Mouse (Mus musculus) retina, postnatal 7 days (tissue): ENCODE measurements around the gene Tsks.

Experiments used
- DNase-seq: peaks from one replicate; pipeline ENCODE4 v3.0.0-alpha.2; 2012; ENCODE audit warnings: low read depth, low spot score

Gene Tsks

DNA sequence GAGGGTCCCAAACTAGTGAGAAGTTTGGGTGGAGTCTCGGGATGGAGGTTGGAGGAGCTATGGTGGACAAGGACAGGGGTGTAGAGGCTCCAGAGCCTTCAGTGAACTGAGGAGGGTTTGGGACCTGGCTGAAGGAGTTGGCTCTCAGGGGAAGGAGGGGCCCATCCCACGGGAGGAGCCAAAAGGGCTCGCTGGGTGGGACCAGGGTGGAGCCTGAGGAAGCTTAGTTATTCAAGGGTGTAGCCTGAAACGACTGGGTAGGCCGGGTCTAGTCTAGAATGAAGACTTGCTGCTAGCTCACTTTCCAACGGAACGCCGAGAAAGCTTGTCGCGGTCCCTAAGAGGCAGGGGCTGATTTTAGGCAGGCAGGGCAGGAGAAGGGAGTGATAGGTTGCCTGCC is 9.0 kb downstream of the Tsks start:
- no peak for DNase-seq

DNA sequence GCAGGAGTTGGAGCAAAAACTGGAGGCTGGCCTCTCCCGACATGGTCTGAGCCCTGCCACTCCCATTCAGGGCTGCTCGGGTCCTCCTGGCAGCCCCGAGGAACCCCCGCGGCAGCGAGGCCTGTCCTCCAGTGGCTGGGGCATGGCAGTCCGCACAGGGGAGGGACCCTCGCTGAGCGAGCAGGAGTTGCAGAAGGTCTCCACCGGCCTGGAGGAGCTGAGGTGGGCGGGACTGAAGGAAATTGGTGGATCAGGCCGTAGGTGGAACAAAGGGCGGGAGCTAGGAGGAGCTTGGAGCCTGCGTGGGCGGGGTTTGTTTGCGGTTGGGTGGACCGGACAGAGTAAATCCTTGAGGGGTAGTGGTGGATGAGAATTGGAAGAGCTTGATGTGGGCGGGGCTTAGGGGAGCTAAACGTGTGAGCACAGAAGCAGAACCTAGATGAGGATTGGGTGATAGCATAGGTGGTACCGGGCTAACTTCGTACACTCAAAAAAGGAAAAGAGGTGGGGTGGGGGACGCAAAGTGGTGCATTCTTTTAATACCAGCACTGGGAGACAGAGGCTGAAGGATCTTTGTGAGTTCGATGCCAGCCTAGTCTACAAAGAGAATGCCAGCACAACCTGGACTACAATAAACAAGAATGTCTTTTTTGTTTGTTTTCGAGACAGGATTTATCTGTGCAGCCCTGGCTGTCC is 9.8 kb downstream of the Tsks start:
- peak; percentile 64 for DNase-seq

DNA sequence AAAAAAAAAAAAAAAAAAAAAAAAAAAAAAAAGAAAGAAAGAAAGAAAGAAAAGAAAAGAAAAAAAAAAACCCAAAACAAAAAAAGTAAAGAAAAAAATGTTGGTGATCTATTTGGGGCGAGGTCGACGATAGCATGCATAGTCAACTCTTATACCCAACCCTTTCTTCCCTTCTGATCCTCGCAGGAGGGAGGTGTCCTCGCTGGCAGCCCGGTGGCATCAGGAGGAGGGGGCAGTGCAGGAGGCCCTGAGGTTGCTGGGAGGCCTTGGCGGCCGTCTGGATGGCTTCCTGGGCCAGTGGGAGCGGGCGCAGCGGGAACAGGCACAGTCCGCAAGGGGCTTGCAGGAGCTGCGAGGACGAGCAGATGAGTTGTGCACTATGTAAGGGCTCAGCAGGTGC is 10.6 kb downstream of the Tsks start:
- no peak for DNase-seq

DNA sequence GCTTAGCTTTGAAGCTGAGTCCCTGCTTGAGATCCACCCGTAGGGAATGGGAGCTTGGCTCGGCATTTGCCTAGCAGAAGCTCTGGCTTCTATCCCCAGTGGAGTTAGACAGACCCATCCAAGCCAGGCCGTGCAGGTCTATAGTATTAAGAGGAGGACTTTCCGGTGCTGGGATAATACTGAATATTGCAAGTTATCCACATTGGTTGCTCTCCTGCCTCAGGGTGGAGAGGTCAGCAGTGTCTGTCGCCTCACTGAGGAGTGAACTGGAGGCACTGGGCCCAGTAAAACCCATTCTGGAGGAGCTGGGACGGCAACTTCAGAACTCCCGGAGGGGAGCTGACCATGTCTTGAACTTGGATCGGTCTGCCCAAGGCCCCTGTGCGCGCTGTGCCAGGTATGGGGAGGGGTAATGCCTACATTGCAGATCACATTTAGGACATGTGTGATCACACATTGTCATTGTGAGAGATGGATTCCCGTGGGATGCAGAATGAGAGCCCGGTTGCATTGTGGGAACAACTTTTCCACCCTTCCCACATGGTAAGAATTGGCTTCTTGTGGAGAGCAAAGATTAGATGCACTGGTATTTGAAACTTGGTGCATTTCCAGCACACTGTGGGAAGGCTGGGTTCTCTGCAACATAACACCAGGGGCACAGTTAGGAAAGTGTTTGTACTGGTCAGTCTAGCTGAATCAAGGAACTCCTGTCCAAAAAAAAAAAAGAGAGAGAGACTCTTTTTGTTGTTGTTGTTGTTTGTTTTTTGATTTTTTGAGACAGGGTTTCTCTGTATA is 11.3 kb downstream of the Tsks start:
- no peak for DNase-seq

DNA sequence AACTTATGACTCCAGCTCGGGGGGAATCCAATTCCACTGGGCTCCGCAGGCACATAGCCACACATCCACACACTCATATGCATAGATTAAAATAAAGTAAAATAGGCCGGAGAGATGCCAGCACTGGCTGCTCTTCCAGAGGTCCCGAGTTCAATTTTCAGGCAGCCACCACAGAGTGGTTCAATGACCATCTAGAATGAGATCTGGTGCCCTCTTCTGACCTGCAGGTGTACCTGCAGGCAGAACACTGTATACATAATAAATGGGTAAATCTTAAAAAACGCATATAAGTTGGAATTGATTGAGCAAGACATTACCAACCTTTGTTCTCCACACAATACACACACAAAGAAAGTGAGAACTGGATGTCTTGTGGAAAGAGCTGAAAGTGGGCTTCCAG is 12.6 kb downstream of the Tsks start:
- DNase-seq = no peak

DNA sequence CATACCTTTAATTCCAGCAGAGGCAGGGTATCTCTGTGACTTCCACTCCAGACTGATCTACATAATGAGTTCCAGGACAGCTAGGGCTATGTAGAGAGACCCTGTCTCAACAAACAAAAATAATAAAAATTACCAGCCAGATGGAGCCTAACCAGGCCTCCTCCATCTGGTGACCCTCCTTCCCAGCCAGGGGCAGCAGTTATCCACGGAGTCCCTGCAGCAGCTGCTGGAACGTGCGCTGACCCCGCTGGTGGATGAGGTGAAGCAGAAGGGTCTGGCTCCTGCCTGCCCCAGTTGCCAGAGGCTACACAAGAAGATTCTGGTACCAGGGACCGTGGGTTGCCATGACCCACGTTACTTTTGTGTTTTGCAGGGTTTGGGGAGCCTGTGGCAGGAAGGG is 13.3 kb downstream of the Tsks start:
- DNase-seq = no peak

DNA sequence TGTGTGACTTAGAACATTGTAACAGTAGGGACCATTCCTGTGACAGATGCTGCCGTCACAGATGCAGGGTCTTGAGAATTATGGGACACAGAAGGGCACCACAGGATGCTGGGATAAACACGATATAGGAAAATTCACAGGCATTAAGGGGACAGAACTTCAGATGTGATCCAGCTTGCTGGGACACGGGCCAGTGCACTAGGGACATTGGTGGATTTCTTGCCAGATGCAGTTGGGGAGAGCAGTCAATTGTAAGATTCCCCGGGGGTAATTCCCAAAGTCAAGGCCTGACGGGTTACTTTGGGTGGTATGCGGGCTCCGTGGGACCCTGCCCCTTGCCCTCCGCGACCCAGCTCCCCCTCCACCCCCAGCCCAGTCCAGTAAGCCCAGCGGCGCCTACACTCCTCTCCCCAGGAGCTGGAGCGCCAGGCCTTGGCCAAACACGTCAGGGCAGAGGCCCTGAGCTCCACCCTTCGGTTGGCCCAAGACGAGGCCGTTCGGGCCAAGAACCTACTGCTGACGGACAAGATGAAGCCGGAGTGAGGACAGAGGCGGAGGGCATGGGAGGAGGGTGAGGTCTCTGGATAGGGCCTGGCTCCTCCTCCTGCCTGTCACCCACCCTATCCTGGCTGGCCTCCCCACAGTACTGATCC is 14.3 kb downstream of the Tsks start:
- no peak for DNase-seq

DNA sequence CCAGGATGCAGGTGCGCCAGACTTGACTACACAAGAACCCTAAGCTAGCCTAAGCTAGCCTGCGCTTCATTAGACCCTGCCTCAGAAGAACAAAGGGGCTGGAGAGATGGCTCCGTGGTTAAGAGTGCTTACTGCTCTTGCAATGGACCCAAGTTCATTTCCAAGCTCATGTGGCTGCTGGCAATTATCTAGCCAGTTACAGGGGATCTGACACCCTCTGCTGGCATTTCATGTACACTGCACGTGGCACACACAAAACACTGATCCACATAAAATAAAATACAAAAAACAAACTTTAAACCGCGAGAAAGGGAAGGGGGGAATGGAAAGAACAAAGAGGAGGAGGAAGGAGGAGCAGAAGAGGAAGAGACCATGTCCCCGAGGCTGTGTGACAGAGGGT is 15.2 kb downstream of the Tsks start:
- no peak for DNase-seq

DNA sequence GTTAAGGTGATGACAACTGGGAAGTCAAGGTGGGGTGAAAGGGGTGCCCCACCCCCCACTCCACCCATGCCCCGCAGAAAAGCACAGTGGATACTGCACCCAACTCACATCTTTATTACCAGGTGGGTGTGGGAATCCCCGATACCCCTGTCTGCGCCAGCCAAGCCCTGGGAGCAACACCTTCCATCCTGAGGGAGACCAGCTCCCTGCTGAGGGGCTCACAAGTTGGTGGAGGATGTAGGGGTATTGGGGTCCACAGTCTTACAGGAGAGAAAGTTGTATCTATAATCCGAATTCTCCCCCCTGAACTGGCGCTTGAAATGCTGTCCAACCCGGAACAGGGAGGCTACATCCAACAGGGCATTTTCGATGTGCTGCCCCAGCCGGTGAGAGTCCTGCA is 16.3 kb downstream of the Tsks start:
- DNase-seq = no peak

DNA sequence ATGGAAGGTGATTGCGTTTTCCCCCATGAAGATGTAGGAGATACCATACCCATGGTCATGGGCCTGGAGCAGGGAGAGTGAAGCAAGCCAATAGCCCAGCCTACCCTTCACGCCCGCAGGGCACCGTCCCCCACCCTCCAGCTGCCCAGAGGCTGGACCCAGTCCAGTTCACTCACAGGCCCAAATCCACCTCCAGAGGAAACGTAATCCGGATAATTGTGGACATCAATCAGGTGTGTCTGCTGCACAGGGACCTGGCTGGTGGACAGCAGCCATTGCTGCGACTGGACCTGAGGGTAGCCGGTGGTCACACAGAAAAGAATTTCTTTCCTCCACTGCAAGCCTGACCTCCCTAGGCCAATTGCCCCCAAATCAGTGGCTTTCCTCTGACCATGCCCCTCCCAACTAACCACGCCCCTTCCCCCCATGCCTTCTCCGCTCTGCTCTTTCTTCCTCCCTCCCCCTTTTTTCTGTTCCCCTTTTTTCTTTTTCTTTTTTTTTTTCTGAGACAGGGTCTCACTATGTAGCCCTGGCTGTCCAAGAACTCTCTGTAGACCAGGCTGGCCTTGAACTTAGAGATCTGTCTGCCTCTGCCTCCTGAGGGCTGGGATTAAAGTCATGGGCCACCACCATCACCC is 17.0 kb downstream of the Tsks start:
- DNase-seq = no peak

DNA sequence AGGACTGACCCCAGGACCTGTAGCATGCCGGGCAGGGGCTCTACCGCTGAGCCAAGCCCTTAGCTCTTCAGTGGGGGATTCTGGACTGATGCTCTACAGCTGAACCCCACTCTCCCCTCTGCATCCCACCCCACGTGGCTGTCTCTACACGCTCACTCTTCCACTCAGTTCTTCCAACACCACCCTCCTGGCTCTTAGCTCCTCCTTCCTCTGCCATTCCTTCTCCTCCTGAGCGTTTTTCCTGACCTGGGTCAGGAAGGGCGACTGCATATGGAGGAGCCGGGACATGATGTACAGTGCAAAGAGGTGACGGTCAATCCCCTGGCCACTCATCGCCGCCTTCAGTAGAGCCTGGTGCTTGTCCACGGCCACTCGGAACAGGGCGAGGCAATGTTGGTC is 17.5 kb downstream of the Tsks start:
- no peak for DNase-seq

DNA sequence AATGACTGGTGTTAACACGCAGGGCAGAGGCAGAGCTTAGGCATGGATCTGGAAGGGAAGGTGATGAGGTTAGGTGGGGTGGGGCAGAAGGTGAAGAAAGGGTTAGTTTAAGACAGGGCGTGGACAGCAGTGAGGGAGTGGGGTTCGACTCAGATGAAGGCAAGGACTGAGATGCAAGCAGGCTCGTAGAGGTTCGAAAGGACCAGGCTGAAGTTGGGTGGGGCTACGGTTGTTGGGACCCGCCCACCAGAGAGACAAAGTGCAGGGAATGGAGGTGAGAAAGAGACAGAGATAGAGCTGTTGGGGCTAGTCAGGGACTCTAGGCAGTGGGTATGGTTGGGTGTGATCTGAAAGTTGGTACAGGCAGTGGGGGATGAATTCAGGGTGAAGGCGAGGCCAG is 19.3 kb downstream of the Tsks start:
- no peak for DNase-seq

DNA sequence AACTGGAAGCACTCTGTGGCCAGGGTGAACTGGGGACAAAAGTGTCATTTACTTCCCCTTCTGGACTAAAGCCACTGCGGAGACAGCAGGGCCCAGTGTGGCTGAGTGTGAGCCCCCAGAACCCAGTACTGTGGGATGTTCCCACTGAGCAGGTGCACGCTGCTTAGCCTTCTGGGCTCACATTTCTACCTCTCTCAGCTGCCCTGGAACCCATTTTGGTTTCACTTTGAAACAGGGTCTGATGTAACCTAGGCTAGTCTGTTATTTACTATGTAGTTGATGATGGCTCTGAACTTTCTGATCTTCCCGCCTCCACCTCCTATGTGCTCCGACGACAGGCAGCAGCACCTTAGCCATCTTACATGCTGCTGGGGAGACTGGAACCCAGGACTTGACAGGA is 19.8 kb downstream of the Tsks start:
- no peak for DNase-seq

DNA sequence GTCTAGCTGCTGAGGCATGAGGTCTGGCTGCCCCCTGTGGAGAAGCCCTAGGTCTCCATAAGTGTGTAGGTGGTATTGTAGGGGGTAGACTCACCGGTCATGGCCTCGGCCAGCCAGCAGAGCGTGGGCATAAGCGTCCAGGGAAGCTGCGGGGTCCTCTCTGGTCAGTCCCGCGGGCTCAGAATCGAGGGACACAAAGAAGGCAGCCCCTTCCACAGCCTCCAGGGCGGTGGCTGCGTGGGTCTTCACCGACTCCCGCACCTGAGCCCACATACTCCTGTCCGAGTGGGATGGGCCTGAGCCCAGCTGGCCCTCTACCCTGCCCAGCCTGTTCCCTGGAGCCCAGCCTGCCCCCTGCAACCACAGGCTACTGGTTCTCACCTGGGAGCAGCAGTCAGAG is 22.0 kb downstream of the Tsks start:
- DNase-seq = no peak

DNA sequence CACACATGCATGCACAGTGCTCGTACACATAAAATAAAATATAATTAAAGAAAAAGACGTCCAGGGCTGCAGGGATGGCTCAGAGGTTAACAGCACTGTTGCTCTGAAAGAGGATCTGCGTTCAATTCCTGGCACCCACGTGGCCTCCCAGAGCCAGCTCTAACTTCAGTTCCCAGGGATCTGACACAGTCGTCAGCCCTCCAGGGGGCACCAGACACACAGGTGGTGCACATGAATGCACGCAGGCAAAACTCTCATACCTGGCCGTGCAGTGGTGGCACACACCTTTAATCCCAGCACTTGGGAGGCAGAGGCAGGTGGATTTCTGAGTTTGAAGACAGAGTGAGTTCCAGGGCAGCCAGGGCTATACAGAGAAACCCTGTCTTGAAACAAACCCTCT is 23.0 kb downstream of the Tsks start:
- DNase-seq = no peak

DNA sequence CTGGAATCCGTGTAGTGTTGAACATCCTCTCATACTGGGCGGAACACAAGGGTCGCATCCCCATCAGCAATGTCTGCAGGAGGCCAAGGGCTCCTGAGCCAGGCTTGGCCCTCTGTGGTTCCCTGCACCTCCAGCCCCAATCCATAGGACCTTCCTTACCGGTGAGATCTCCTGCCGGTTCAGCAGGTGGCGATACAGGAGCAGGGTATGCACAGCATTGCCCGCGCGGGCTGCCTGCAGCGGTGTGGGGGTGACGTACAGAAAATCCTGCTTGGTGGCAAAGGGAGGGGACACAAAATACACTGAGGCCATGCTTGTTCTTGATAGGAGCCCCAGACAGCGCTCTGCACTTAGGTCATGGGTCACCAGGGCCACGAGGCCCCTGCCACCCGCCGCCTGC is 23.6 kb downstream of the Tsks start:
- DNase-seq = no peak

DNA sequence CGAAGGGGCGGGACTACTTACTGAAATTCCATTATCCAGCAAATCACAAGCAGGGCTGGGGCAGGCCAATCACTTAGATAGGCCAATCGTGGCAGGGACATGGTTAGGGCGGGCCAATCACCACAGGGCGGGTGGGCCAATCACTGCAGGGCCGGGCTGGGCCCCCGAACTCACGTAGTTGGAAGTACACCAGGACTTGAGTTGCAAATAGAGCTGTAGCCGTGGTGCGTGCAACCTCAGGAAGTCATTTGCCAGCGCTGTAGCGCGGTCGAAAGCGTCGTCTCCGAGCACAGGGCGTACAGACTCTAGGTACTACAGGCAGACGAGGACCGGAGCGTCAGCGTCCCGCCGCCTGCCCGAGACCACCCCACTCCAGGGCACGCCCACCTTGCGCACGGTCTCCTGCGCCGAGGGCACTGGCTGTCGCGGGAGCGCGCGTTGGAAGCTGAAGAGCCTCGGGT is 27.3 kb downstream of the Tsks start:
- DNase-seq = peak; percentile 67

DNA sequence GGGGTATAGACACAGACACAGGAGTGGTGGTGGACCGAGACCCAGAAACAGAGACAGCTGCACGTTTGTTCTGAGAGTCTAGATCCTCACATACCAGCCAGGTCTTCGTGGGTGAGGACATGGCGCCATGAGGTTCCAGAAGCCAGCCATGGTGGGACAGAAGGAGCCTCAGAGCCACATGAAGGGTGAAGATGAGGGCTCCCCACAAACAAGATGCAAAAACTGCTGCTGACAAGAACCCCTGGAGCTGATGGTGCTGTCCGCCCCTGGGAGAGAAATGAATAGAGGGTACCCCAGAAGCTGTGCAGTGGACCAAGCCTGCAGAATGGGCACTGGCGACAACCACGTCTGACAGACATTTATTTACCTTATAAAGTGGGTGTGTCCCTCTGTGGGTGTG is 28.1 kb downstream of the Tsks start:
- DNase-seq = no peak

DNA sequence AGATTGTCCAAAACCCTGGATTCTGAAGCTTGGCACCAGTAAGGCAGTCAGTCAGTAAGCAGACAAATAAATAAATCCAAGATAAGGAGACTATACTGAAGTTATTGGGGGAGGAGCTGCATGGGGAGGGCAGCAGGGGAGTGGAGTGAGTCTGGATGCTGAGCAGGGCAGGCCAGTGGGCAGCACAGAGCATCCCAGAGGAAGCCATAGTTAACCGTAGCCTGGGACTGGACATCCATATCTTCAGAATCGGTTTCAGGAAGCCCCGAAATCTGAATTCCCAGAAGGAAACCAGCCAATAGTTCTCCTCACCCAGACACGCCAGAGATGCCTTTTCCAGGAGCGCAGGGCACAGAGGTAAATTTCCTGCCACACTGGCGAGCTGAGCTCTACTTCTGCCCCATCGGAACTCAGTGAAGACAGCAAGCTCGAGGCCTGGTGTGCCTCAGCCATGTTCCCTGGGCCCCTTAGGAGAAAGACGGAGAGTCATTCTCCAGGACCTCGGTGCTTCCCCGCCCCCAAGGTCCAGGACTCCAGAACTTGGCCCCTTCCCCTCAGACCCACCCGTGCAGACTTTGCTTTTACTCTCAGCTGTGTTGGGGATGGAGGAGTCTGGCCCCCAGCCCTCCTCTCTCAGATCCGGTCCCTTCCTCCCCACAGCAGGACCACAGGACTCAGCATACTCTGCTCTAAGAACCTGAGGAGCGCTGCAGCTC is 30.6 kb downstream of the Tsks start:
- DNase-seq = no peak

DNA sequence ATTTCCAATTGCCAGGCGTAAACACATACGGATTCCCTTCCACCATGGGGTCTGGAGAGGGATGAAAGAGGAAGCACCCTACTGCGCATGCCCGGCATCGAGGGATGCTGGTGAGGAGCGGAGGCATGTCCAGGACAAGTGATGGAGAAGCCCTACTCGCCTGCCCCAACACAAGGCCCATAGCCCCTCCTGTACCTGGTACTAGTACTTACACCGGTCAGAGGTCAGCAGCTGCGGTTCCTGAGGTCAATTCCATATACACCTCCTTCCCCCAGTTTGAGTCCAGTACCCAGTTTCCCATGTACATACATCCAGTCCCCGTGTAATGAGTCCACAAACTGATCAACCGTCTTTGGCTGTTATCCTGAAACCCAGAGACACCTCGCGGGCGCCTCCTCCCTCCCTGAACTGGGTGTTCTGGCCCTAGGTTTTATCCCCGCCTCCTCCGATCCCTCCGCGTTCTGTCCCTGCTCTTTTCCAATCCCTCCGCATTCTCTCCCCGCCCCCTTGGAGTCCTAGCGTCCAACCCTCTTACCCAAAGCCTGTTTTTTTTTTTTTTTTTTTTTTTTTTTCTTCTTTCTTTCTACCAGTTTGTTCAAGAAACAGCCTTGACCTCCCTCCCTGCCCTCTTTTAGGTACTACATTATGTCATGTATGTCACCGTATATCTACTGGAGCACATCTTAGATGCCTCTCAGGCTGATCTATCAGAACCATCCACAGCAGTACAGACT is 31.5 kb downstream of the Tsks start, which contains the start of gene Cpt1c:
TSS of gene Cpt1c (minus strand) at position 469 of the 734 bp plus-strand sequence.
- DNase-seq = peak; percentile 71

DNA sequence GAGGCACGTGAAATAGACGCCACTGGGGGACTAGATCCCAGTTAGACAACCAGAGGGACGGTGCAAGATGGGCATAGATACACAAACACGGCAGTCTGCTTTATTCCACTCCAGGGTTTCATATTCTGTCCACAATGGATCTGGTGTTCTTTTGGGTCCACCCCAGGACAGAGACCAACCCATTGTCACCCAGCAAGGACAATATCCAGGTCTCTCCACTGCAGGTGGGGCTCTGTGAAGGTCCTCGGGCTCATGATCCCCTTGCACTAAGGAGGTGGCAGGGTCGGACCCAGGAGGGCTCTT is 32.1 kb downstream of the Tsks start:
- no peak for DNase-seq
